Mouse (Mus musculus) layer of hippocampus, adult 9-11 months (tissue): Measurements from ENCODE around the gene Wwox.

Experiments used
- DNase-seq: peaks from one replicate; pipeline ENCODE4 v3.0.0; 2022

Gene Wwox

DNA sequence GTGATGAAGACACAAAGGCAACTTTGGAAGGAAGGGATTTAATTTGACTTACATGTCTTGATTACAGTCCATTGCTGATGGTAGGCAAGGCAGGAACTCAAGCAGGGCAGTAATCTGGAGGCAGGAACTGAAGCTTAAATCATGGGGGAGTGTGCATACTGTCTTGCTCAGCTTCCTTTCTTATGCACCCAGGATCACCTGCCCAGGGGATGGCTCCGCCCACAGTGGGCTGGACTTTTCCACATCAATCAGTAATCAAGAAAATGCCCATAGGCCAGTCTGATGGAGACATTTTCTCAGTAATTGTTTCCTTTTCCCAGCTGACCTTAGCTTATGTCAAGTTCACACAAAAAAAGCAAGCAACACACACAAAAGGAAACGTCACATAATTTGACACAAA, 237.5 kb downstream of the Wwox start:
- no peak for DNase-seq

DNA sequence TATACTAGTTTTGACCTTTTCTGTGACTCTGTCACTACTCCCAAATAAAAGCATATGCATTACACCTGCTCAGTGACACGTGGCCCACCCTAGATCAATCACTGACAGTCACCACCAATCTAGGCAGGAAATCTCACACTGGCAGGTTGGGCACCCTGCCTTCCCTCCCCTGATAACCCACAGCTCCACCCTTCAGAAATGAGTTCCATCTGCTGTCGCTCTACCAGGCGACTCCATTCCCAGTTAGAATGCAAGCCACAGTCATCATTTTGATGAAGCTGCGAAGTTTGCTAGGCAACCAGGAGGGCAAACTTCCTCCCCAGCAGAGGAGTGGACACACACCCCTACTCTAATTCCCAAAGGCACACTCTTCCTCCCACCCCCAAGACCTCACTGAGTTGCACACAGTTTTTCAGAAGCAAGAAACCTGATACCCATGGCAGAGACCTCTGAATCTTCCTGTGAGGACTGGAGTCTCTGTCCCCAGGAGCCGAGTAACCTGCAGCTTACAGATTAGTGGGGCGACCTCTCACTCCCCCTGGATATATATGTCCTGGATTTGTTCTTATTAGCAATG, 238.2 kb downstream of the Wwox start:
- no peak for DNase-seq

GRCm38 (mm10) chr8:114679386-114680098, 240.1 kb downstream of the Wwox start:
- DNase-seq: no peak

DNA sequence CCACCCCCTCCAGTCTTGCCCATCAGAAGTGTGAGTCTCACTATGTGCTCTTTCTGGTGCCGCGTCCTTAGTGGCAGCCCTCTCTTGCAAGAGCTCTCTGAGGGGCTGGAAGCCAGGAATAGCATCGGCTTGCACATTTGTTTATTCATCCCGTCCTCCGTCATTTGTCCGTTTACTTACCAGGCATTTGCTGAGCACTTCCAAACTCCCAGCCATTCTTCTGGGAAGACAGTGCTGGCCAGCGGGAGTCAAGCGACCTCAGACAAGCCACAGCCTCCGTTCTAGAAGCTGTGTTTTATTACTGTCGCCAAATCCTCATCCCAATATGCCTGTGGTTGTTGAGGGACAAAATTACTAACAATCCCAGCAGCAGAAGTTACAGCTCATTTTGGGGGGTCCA, 241.7 kb downstream of the Wwox start:
- DNase-seq: no peak

GRCm38 (mm10) chr8:114682166-114682565, 242.7 kb downstream of the Wwox start:
- no peak for DNase-seq

GRCm38 (mm10) chr8:114684046-114684702, 244.7 kb downstream of the Wwox start:
- peak; percentile 33 for DNase-seq

GRCm38 (mm10) chr8:114686462-114686861, 247.0 kb downstream of the Wwox start:
- no peak for DNase-seq

DNA sequence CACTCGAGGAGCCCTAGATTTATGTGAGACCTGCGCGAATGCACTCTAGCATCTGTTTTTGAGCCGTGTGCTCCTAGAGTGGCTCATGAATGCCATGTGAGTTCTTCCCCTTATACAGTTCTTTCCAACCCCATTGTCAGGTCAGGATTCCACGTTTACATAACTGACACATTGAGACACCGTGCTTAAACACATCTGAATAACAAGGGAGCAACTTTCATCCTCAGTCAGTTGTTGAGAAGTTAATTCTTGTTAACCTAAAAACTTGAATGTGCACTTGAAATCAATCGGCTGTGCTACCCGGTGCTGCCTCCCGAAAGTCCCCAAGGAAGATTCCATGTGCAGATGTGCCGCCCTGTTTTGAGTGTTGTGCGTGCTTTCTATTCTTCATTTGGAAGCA, 249.3 kb downstream of the Wwox start:
- no peak for DNase-seq

DNA sequence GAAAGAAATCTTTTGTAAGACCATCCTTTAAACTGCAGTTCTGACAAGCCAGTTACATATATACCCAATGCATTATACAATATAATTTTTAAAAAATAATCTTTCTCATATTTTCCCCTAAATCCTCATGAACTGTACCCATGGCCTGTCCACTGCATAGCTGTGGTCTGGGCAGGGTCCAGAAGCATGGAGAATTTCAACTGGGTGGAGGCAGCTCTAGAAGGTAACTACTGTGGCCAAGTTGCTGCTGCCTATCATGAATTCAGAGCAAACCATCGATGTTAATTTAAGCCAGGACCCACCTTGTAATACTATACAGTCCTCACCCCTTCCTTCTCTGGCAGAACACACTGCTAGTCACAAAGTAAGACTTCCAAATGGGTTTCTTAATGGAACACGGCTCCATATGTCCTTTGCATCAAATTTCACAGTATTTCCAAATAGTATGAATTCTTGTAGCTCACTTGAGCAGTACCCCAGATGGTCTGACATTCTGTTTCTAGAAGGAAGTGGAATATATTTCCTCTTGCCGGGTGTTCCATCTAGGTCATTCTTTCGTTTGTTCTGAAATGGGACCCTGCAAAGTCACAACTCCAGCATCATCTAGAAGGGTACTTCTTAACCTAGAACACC, 255.2 kb downstream of the Wwox start:
- peak; percentile 28 for DNase-seq

DNA sequence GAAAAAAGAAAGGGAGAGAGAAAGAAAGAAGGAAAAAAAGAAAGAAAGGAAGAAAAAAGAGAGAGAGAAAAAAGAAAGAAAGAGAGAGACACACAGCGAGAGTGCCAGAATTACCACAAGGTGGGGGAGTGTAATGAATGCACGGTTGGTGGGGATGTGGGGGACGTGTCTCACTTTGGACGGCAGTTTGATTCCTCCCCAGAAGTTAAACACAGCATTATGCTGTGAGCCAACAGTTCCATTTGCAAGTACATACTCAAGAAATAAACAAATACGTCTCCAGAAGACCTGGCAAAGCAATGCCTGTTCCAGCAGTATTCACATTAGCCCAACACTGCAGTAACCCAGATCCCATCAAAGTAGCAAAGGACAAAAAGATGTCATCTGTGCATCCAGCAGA, 264.1 kb downstream of the Wwox start:
- no peak for DNase-seq

DNA sequence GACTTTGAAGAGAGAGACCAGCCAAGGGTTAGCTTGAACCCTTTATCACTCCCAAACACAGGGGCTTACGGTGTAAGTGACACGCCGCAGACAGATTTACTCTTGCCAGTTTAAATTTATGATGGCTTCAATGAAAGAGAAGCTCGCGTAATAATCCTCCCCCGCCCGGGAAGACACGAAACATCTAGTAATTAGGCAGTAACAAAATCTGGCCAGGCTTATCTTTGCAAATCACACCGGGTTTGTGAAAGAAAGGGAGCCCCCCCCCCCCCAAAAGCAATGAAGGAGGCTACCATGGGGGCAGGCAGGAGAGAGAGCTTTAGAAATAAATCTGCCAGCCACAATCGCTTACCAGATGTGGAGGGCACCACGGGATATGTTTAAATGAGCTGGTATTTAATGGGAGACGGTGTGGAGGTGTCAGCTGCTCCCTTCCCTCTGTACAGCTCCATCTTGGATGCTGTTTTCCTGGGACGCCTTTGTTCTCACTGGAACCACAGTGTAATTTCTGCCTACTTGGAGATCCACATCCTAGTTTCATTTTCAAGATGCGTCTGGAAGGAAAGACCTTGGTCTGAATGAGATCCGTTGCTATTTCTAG, 268.2 kb downstream of the Wwox start:
- no peak for DNase-seq

DNA sequence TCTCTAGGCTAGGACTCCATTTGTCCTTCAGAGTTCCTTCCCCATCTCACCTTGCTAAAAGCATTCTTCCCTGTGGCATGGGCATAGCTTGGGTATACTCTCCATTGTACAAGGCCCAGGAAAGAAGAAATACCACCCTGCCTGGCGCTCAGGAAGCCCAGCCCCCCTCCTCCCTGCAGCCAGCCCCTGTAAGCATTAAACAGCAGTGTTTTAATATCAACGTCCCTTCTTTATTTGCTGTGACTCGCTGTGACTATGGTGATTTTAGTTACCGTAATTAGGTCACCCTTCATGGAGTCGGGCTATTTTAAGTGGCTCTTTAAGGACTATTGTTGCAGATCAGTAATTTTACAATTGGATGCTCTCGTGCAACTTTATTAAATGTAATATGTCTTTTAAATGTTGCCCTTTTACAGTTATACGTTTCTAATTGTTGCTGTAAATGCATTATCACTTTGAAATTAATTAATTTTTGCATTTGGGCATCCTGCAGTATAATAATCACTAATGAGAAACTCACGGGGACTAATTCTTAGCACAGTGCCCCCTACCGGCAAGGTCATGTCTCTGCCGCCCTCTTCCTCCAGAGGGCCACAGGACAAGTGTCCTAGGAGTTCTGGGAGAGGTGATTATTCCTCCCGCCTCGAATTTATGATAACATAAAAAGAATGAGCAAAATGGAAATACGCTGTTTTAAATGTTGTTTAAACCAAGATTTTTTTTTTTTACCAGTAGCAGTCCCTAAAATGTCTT, 276.0 kb downstream of the Wwox start:
- DNase-seq: no peak

- DNase-seq: no peak
These were observed 277.2 kb downstream of the Wwox start for GRCm38 (mm10) chr8:114716546-114717255.

- DNase-seq: no peak
These were observed 279.4 kb downstream of the Wwox start for GRCm38 (mm10) chr8:114718821-114719220.

DNA sequence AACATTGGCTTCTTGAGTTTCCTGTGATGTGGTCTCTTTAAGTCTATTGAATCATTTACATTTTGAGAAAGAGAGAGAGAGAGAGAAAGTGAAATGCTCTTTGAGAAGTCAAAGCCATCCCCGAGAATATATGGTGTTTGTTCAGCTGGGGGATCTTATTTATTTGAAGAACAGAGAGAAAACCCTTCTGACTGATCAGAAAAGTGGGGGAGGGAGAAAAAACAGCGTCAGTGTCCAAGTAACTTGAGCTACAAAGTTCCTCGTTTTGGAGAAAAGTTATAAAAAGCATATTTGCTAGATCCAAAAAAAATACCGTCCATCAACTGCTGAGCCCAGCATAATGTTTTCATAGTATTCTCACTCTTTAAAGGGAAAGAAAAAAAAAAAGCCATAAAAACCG, 283.2 kb downstream of the Wwox start:
- DNase-seq: no peak

DNA sequence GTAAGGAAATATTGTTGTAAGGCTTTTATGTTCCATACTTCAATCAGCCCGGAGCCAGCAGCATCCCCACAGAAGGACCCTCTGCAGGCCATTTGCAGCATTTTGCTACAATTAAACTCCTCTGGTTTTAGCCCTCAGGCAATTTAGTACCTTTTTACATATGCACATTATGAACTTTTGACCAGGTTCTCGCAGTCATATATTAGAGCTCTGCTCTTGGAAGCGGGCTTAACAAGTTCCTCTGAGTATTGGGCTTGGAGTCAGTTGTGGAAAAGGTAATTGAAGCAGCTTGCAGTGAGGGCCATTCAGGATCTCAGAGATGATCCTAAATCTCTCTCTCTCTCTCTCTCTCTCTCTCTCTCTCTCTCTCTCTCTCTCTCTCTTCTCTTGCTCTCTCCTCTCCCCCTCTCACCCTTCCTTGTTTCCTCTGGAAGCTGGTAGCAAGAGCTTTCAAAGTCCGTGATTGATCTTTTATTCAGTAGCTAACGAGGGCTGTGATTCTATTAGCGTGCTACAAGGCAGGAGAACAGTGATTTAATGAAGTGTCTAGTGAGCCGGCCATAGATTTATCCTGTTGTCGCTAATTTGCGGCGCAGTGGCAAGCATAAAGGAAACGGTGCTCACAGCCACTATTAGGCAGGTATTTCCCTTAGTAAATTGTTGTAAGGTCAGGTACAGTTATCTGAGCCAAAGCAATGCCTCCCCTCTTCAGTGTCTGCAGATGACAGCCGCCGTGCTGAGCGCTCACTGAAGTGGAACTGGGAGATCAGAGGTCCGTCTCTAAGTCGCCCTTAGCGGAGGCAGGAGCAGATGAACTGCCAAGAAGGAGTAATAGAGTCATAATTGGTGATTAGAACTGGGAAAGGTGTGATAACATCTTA, 292.0 kb downstream of the Wwox start:
- DNase-seq: no peak

- DNase-seq: no peak
These were observed 303.9 kb downstream of the Wwox start for GRCm38 (mm10) chr8:114743185-114743915.

GRCm38 (mm10) chr8:114746373-114746772, 306.9 kb downstream of the Wwox start:
- DNase-seq: no peak

GRCm38 (mm10) chr8:114751376-114752135, 312.1 kb downstream of the Wwox start:
- DNase-seq: no peak
